Mouse (Mus musculus) stomach, postnatal 0 days (tissue): ENCODE measurements around the gene Ambn. TPM values are rescaled to one million over a fixed set of nuclear protein-coding genes. Genes with fewer than 3 reads are reported as not detected.
"Not testable (repeated sequence)": the region's sequence is repeated elsewhere in the genome, so short reads cannot be mapped to it uniquely, and the experiment has no call there.

ENCODE experiments used
- ATAC-seq: fragments of 200-750 bp; cut with Nextera tagmentation; 2 replicates; pipeline ENCODE4 v1.8.0; 2017; ENCODE audit not compliant: low FRiP score, low TSS enrichment
- DNase-seq: peaks from one replicate; pipeline ENCODE4 v3.0.0-alpha.2; 2016; ENCODE audit warnings: low spot score
- H3K27ac ChIP-seq: fragments of 300-500 bp; sonication (generic); replicated peaks from 2 replicates; pipeline ENCODE4 v1.5.1; 2014; ENCODE audit warnings: mild to moderate bottlenecking, control low read depth
- H3K27me3 ChIP-seq: fragments of 300-500 bp; sonication (generic); 2 replicates; pipeline ENCODE4 v1.6.1; 2014; ENCODE audit warnings: low read length; ENCODE audit not compliant: control insufficient read depth, insufficient read depth
- H3K36me3 ChIP-seq: fragments of 300-500 bp; sonication (generic); 2 replicates; pipeline ENCODE4 v1.6.1; 2014; ENCODE audit warnings: low read length, mixed read lengths; ENCODE audit not compliant: control insufficient read depth, insufficient read depth
- H3K4me1 ChIP-seq: fragments of 300-500 bp; sonication (generic); replicated peaks from 2 replicates; pipeline ENCODE4 v1.6.1; 2014; ENCODE audit warnings: antibody characterized with exemption; ENCODE audit not compliant: control insufficient read depth, insufficient read depth
- H3K4me2 ChIP-seq: fragments of 300-500 bp; sonication (generic); replicated peaks from 2 replicates; pipeline ENCODE4 v1.6.1; 2014; ENCODE audit warnings: low read depth, mild to moderate bottlenecking, control low read depth, moderate library complexity
- H3K4me3 ChIP-seq: fragments of 300-500 bp; sonication (generic); 2 replicates; pipeline ENCODE4 v1.5.1; 2014; ENCODE audit warnings: low read depth, low read length, control low read depth
- H3K9ac ChIP-seq: fragments of 300-500 bp; sonication (generic); 2 replicates; pipeline ENCODE4 v1.6.1; 2014; ENCODE audit warnings: mild to moderate bottlenecking, low read length, control low read depth, mixed read lengths
- H3K9me3 ChIP-seq: fragments of 300-500 bp; sonication (generic); 2 replicates; pipeline ENCODE4 v1.6.1; 2016; ENCODE audit warnings: low read length; ENCODE audit not compliant: control insufficient read depth
- CTCF ChIP-seq: IDR thresholded peaks from 2 replicates; pipeline ENCODE4 v1.5.1; 2016; ENCODE audit warnings: antibody characterized with exemption, low read depth, mild to moderate bottlenecking, moderate library complexity
- EP300 ChIP-seq: optimal IDR thresholded peaks from 2 replicates; pipeline ENCODE3; 2016; ENCODE audit warnings: antibody characterized with exemption
- WGBS: fragments of 180-500 bp; shearing (Covaris S2); extraction: QIAGEN DNeasy Blood & Tissue Kit; methylation state at CpG from one replicate; pipeline ENCODE4 v1.1.7; 2014; 5-methylcytosine and 5-hydroxymethylcytosine counted together
- polyA plus RNA-seq: library from polyadenylated mRNA; unstranded; fragments of >200 nt; fragmentation: Nextera tagmentation; extraction: Ambion mirVana; gene quantifications from 2 replicates; pipeline ENCODE4 v1.2.1, GENCODE M21; 2015

Gene Ambn
- polyA plus RNA-seq, result not detected in 2 replicates

DNA sequence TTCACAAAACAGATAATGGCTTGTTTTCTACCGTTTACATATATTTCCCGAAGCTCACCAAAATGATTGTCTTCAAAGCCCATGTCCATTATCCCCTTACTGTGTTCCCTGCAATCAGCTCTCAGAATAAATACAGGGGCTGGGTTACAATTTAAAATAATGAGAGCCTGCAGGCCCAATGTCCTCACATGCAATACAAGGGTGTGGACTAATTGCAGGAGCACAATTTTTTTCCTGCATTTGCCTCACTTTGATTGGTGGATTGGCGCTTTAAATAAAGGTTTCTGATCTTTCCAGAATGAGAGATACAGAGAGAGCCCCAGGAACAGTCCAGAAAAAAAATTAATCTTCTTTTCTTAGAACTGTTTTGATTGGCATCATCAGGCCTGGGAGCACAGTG lies at the start of gene Ambn:
Gene Ambn (plus strand): TSS at position 301 of the 400 bp plus-strand sequence.
- Histone ChIP-seq H3K27ac (no peak within 1 kb of the TSS), H3K4me3 (no peak within 1 kb of the TSS), H3K9ac (no peak within 1 kb of the TSS), H3K36me3 (no peaks in the 10 kb centered on the region), H3K4me2 (no peak within 1 kb of the TSS), H3K4me1 (no peaks in the 10 kb centered on the region), H3K27me3 (no peaks in the 10 kb centered on the region), H3K9me3 (no peaks in the 10 kb centered on the region)
- TF ChIP-seq EP300 (no peak), CTCF (no peak)
- ATAC-seq (no peak), DNase-seq (no peak)
- WGBS, result 73% methylated on average over 3 of the region's 3 CpGs

DNA sequence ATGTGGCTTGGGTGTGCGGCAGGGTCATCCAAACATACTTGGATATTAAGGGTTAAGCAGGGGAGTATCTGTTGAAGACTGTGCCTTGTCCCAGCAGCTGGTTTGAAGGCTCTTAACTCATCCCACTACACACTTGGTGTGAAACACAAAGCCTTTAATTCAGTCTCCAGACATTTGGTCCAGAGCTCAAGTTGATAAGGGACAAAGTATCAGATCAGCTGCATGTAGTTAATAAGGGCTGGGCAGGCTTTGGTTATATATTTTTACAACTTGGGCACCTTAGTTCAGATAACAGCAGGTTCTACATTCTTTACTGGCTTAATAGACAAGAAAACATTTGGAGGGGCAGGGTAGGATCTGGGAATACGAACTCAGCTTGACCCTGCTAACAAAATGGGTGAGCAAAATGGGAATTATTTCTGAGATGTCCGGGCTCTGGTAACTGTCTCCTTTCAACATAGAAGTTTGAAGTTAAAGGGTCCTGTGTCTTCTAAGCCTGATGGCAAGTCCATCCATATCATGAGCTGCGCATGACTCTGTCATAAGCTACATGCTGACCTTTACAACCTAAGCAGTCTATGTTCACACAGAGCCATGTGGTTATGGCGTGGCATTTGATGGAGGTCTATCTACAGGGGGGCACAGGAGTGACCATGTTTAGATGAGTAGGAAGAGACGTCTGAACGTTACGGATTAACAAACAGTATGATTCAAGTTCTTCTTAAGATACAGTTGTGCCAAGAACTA lies 35.3 kb upstream of the Ambn start:
- 83% methylated on average over 8 of the region's 8 CpGs for WGBS

DNA sequence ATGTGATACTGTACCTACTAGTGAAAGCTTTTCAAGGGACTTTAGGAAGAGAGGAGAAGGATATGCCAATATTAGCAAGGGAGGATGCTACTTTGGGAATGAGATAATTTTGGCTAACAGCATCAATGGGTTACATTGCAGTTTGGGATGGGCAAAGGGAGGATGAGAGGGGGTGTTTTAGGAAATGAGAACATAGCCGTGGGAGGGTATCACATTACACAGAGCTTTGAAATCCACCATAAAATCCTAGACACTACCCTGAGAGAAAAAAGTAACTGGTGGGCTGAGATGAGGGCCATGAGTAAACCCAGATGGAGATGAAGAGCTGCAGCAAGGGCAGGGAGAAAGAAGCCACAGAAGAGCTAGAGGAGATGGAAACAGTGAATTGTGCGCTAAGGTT lies 30.9 kb upstream of the Ambn start:
- 51% methylated on average over 2 of the region's 2 CpGs for WGBS
- H3K4me1 ChIP-seq, result not testable (repeated sequence)

More for the DNA sequence above, 35.3 kb upstream of the Ambn start:
- Histone ChIP-seq H3K36me3 (no peaks in the 10 kb centered on the region), H3K9me3 (no peaks in the 10 kb centered on the region), H3K9ac (no peak overlapping the region), H3K27me3 (no peaks in the 10 kb centered on the region), H3K27ac (no peak overlapping the region), H3K4me1 (no peaks in the 10 kb centered on the region), H3K4me3 (no peak overlapping the region), H3K4me2 (no peak overlapping the region)
- no peak for ATAC-seq
- no peak for DNase-seq
- TF ChIP-seq CTCF (no peak), EP300 (no peak)

DNA sequence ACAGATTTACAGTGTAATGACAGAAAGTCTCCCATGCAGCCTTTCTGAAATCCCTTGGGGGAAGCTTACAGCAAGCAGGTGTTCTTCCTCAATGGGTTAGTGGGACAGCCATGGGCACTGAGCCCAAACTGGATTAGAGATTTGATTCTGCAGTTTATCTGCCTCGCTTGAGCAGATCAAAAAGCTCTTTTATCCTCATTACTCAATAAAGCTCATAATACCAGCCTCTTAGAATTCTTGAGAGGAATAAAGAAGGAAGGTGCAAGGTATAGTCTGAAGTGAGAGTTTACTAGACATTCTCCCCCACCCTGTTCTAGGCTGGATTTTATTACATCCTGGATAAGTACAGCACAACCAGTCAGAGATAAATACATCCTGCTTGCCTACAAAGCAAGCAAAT lies 29.0 kb upstream of the Ambn start:
- ATAC-seq, result no peak
- no peak overlapping the region for H3K9ac ChIP-seq
- DNase-seq, result no peak
- WGBS, result 10% methylated on average over 1 of the region's 1 CpGs
- H3K9me3 ChIP-seq, result no peaks in the 10 kb centered on the region
- no peak for TF ChIP-seq EP300
- no peak for TF ChIP-seq CTCF
- no peaks in the 10 kb centered on the region for H3K4me1 ChIP-seq
- no peaks in the 10 kb centered on the region for H3K36me3 ChIP-seq
- no peak overlapping the region for H3K4me3 ChIP-seq
- no peaks in the 10 kb centered on the region for H3K27me3 ChIP-seq
- no peak overlapping the region for H3K27ac ChIP-seq
- no peak overlapping the region for H3K4me2 ChIP-seq

More for the DNA sequence above, 30.9 kb upstream of the Ambn start:
- not testable (repeated sequence) for H3K27me3 ChIP-seq, H3K9ac ChIP-seq, H3K9me3 ChIP-seq, H3K4me2 ChIP-seq, H3K4me3 ChIP-seq, H3K36me3 ChIP-seq, DNase-seq, ATAC-seq, H3K27ac ChIP-seq

DNA sequence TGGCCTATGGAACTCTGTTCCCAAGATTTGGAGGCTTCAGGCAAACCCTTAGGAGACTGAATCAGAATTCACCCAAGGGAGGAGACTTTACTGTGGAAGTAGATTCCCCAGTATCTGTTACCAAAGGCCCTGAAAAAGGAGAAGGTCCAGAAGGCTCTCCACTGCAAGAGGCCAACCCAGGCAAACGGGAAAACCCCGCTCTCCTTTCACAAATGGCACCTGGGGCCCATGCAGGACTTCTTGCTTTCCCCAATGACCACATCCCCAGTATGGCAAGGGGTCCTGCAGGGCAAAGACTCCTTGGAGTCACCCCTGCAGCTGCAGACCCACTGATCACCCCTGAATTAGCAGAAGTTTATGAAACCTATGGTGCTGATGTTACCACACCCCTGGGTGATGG lies 11.7 kb downstream of the Ambn start:
- H3K4me3 ChIP-seq, result no peak overlapping the region
- no peaks in the 10 kb centered on the region for H3K4me1 ChIP-seq
- H3K27me3 ChIP-seq, result no peaks in the 10 kb centered on the region
- 89% methylated on average over 2 of the region's 2 CpGs for WGBS
- no peak for TF ChIP-seq EP300
- no peak for TF ChIP-seq CTCF
- no peak overlapping the region for H3K27ac ChIP-seq
- H3K36me3 ChIP-seq, result no peaks in the 10 kb centered on the region
- no peak overlapping the region for H3K9ac ChIP-seq
- no peak overlapping the region for H3K4me2 ChIP-seq
- DNase-seq, result no peak
- ATAC-seq, result no peak
- no peaks in the 10 kb centered on the region for H3K9me3 ChIP-seq

DNA sequence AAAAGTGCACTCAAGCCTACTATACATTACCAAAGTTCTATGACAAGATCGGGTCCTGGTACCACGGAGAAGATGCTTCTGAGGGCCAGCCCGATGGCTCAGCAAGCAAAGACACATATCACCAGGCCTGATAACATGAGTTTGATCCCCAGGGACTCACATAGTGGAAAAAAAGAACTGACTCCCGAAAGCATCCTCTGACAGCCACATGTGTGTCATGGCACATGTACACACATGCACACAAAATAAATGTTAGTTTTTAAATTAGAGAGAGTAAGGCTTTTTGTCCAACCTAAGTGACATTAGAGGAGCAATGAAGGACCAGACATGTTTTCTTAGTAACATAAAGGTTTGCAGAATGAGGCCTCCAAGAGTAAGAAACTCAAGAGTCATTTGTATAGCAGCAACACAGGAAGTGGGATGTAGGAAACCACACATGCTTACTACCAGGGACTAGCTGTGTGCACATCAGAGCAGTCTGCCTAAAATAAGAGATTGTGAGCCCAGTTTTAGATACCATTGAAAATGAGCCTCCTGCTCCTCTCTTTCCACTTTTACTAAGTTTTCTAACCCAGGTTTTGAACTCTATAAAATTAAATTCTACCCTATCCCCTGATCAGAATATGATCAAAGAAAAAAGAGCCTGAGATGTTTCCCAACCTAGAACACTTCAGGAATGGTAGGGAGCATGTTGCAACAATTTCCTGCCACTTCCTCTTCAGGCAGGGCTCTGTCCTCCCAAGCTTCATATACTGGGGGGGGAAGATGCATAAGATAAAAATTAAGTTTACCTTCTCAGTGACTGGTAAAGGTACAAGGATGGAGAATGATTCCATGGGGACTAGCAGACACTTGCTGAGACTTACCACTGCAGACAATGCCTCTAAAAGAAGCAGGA lies 13.3 kb downstream of the Ambn start:
- no peak overlapping the region for H3K4me2 ChIP-seq
- no peaks in the 10 kb centered on the region for H3K9me3 ChIP-seq
- WGBS, result 85% methylated on average over 4 of the region's 4 CpGs
- no peak overlapping the region for H3K4me3 ChIP-seq
- H3K27ac ChIP-seq, result no peak overlapping the region
- ATAC-seq, result no peak
- no peak for DNase-seq
- TF ChIP-seq EP300 (no peak), CTCF (no peak)
- no peaks in the 10 kb centered on the region for H3K36me3 ChIP-seq
- no peaks in the 10 kb centered on the region for H3K4me1 ChIP-seq
- no peak overlapping the region for H3K9ac ChIP-seq
- H3K27me3 ChIP-seq, result no peaks in the 10 kb centered on the region
